Mouse (Mus musculus) fat pad, adult 2 months (tissue): ENCODE measurements at regions not wholly inside any gene's neighbourhood (a gene's known extent, or its start where the extent isn't known, plus 50 kb on each side); places are given as distances from the start of the nearest gene placed in this dataset.

Experiments used
- DNase-seq: peaks from one replicate; pipeline ENCODE4 v3.0.0-alpha.2; 2011; ENCODE audit warnings: low read depth, low spot score; ENCODE audit errors: extremely low read depth

GRCm38 (mm10) chr4:52265196-52265595 is 173.8 kb upstream of the Smc2 start:
- DNase-seq = no peak

GRCm38 (mm10) chr4:52282458-52282857 is 156.6 kb upstream of the Smc2 start:
- DNase-seq = no peak

- no peak for DNase-seq
Observed at GRCm38 (mm10) chr4:52284909-52285308, 154.1 kb upstream of the Smc2 start.

- DNase-seq = no peak
Observed at GRCm38 (mm10) chr4:52293676-52294075, 145.4 kb upstream of the Smc2 start.

GRCm38 (mm10) chr4:52299226-52299625 is 139.8 kb upstream of the Smc2 start:
- DNase-seq = no peak

GRCm38 (mm10) chr4:52301653-52302052 is 137.4 kb upstream of the Smc2 start:
- no peak for DNase-seq

GRCm38 (mm10) chr4:52324300-52324699 is 114.7 kb upstream of the Smc2 start:
- DNase-seq = no peak

GRCm38 (mm10) chr4:52331361-52331951 is 107.6 kb upstream of the Smc2 start:
- DNase-seq = no peak

GRCm38 (mm10) chr4:52336365-52337017 is 102.6 kb upstream of the Smc2 start:
- DNase-seq = no peak

GRCm38 (mm10) chr4:52341245-52341644 is 97.8 kb upstream of the Smc2 start:
- no peak for DNase-seq

GRCm38 (mm10) chr4:52361751-52362150 is 77.3 kb upstream of the Smc2 start:
- no peak for DNase-seq

- peak; percentile 43 for DNase-seq
Observed at GRCm38 (mm10) chr4:52365866-52366265, 73.2 kb upstream of the Smc2 start.

- DNase-seq = no peak
Observed at GRCm38 (mm10) chr4:52368527-52368926, 70.5 kb upstream of the Smc2 start.
